Mouse (Mus musculus): ENCODE measurements around the gene Rusc2. TPM values are rescaled to one million over a fixed set of nuclear protein-coding genes. Genes with fewer than 3 reads are reported as not detected.

Gene Rusc2
- polyA plus RNA-seq, 1 experiment from 2014 or later, result 23.4 TPM

GRCm38 (mm10) chr4:43421632-43422240 is 40.0 kb downstream of the Rusc2 start:
- H3K4me2 ChIP-seq (replicated peaks; ENCODE audit: low read depth, low read length), result no peak overlapping the region
- H3K4me1 ChIP-seq (ENCODE audit: insufficient read depth, low read depth, low read length), result peaks cover 27% of the 10 kb centered on the region
- no peak for ATAC-seq
- H3K9ac ChIP-seq (replicated peaks; ENCODE audit: low read depth), result no peak overlapping the region
- no peak overlapping the region for H3K27ac ChIP-seq (ENCODE audit: low read length)
- DNase-seq (ENCODE audit: low spot score), result no peak
- H3K36me3 ChIP-seq (ENCODE audit: insufficient read depth, low read length), result peaks cover 54% of the 10 kb centered on the region
- 81% methylated on average over 27 of the region's 28 CpGs for WGBS
- H3K9me3 ChIP-seq (ENCODE audit: low read length), result no peaks in the 10 kb centered on the region
- H3K27me3 ChIP-seq (replicated peaks; ENCODE audit: insufficient read depth, low read length), result no peaks in the 10 kb centered on the region
- TF ChIP-seq CTCF (IDR thresholded peaks at IDR 0.05) (no peak), EP300 (IDR thresholded peaks at IDR 0.05) (no peak)
- H3K4me3 ChIP-seq (ENCODE audit: low read depth, low read length), result no peak overlapping the region

- no peak overlapping the region for H3K4me3 ChIP-seq (ENCODE audit: low read depth, low read length)
- H3K4me2 ChIP-seq (replicated peaks; ENCODE audit: low read depth, low read length), result no peak overlapping the region
- H3K9ac ChIP-seq (replicated peaks; ENCODE audit: low read depth), result no peak overlapping the region
- WGBS, result 86% methylated on average over 20 of the region's 20 CpGs
- no peaks in the 10 kb centered on the region for H3K27me3 ChIP-seq (replicated peaks; ENCODE audit: insufficient read depth, low read length)
- H3K27ac ChIP-seq (ENCODE audit: low read length), result no peak overlapping the region
- no peak for DNase-seq (ENCODE audit: low spot score)
- TF ChIP-seq EP300 (IDR thresholded peaks at IDR 0.05) (no peak), CTCF (IDR thresholded peaks at IDR 0.05) (no peak)
- peaks cover 55% of the 10 kb centered on the region for H3K36me3 ChIP-seq (ENCODE audit: insufficient read depth, low read length)
- ATAC-seq, result no peak
- H3K9me3 ChIP-seq (ENCODE audit: low read length), result no peaks in the 10 kb centered on the region
- H3K4me1 ChIP-seq (ENCODE audit: insufficient read depth, low read depth, low read length), result peaks cover 17% of the 10 kb centered on the region
Observed at GRCm38 (mm10) chr4:43423267-43423934, 41.6 kb downstream of the Rusc2 start.

GRCm38 (mm10) chr4:43424072-43424471 is 42.3 kb downstream of the Rusc2 start:
- no peak overlapping the region for H3K27ac ChIP-seq (ENCODE audit: low read length)
- ATAC-seq, result no peak
- no peak overlapping the region for H3K9ac ChIP-seq (replicated peaks; ENCODE audit: low read depth)
- no peak overlapping the region for H3K4me3 ChIP-seq (ENCODE audit: low read depth, low read length)
- no peak overlapping the region for H3K4me2 ChIP-seq (replicated peaks; ENCODE audit: low read depth, low read length)
- peaks cover 55% of the 10 kb centered on the region for H3K36me3 ChIP-seq (ENCODE audit: insufficient read depth, low read length)
- H3K27me3 ChIP-seq (replicated peaks; ENCODE audit: insufficient read depth, low read length), result no peaks in the 10 kb centered on the region
- TF ChIP-seq CTCF (IDR thresholded peaks at IDR 0.05), result no peak
- TF ChIP-seq EP300 (IDR thresholded peaks at IDR 0.05), result no peak
- no peaks in the 10 kb centered on the region for H3K9me3 ChIP-seq (ENCODE audit: low read length)
- no peak for DNase-seq (ENCODE audit: low spot score)
- WGBS, result 82% methylated on average over 9 of the region's 9 CpGs
- H3K4me1 ChIP-seq (ENCODE audit: insufficient read depth, low read depth, low read length), result peaks cover 11% of the 10 kb centered on the region; the same call in 1 of the 2 replicates

GRCm38 (mm10) chr4:43425197-43425596 is 43.4 kb downstream of the Rusc2 start:
- Histone ChIP-seq H3K36me3 (ENCODE audit: insufficient read depth, low read length) (peaks cover 55% of the 10 kb centered on the region), H3K4me1 (ENCODE audit: insufficient read depth, low read depth, low read length) (no peaks in the 10 kb centered on the region; the same call in 1 of the 2 replicates), H3K9me3 (ENCODE audit: low read length) (no peaks in the 10 kb centered on the region), H3K4me3 (ENCODE audit: low read depth, low read length) (no peak overlapping the region), H3K9ac (replicated peaks; ENCODE audit: low read depth) (no peak overlapping the region), H3K4me2 (replicated peaks; ENCODE audit: low read depth, low read length) (no peak overlapping the region), H3K27ac (ENCODE audit: low read length) (no peak overlapping the region), H3K27me3 (replicated peaks; ENCODE audit: insufficient read depth, low read length) (no peaks in the 10 kb centered on the region)
- TF ChIP-seq EP300 (IDR thresholded peaks at IDR 0.05) (no peak), CTCF (IDR thresholded peaks at IDR 0.05) (no peak)
- no peak for ATAC-seq
- DNase-seq (ENCODE audit: low spot score), result no peak
- 42% methylated on average over 14 of the region's 14 CpGs for WGBS

GRCm38 (mm10) chr4:43425648-43426380 is 44.0 kb downstream of the Rusc2 start:
- peaks cover 55% of the 10 kb centered on the region for H3K36me3 ChIP-seq (ENCODE audit: insufficient read depth, low read length)
- H3K4me1 ChIP-seq (ENCODE audit: insufficient read depth, low read depth, low read length), result no peaks in the 10 kb centered on the region
- H3K27ac ChIP-seq (ENCODE audit: low read length), result no peak overlapping the region
- H3K4me3 ChIP-seq (ENCODE audit: low read depth, low read length), result no peak overlapping the region
- no peaks in the 10 kb centered on the region for H3K9me3 ChIP-seq (ENCODE audit: low read length)
- no peak overlapping the region for H3K9ac ChIP-seq (replicated peaks; ENCODE audit: low read depth)
- DNase-seq (ENCODE audit: low spot score) (no peak), ATAC-seq (peak; percentile 20)
- H3K27me3 ChIP-seq (replicated peaks; ENCODE audit: insufficient read depth, low read length), result no peaks in the 10 kb centered on the region
- TF ChIP-seq EP300 (IDR thresholded peaks at IDR 0.05) (no peak), CTCF (IDR thresholded peaks at IDR 0.05) (no peak)
- no peak overlapping the region for H3K4me2 ChIP-seq (replicated peaks; ENCODE audit: low read depth, low read length)
- 44% methylated on average over 31 of the region's 31 CpGs for WGBS

- Histone ChIP-seq H3K4me2 (replicated peaks; ENCODE audit: low read depth, low read length) (no peak overlapping the region), H3K27me3 (replicated peaks; ENCODE audit: insufficient read depth, low read length) (no peaks in the 10 kb centered on the region), H3K9me3 (ENCODE audit: low read length) (no peaks in the 10 kb centered on the region), H3K36me3 (ENCODE audit: insufficient read depth, low read length) (peaks cover 55% of the 10 kb centered on the region), H3K27ac (ENCODE audit: low read length) (no peak overlapping the region), H3K4me1 (ENCODE audit: insufficient read depth, low read depth, low read length) (no peaks in the 10 kb centered on the region), H3K9ac (replicated peaks; ENCODE audit: low read depth) (no peak overlapping the region), H3K4me3 (ENCODE audit: low read depth, low read length) (no peak overlapping the region)
- no peak for DNase-seq (ENCODE audit: low spot score)
- TF ChIP-seq EP300 (IDR thresholded peaks at IDR 0.05), result no peak
- TF ChIP-seq CTCF (IDR thresholded peaks at IDR 0.05), result no peak
- ATAC-seq, result no peak
- WGBS, result 68% methylated on average over 10 of the region's 10 CpGs
Observed at GRCm38 (mm10) chr4:43426487-43426886, 44.7 kb downstream of the Rusc2 start.

Data from lung, postnatal 0 days (tissue).